Mouse (Mus musculus) hindbrain, embryonic 12.5 days (tissue): ENCODE results near the gene Kank3. TPM values are rescaled to one million over a fixed set of nuclear protein-coding genes. Genes with fewer than 3 reads are reported as not detected.

ENCODE experiments used
- ATAC-seq: fragments of 200-750 bp; cut with Nextera tagmentation; 2 replicates; pipeline ENCODE4 v1.8.0; 2017; ENCODE audit warnings: moderate TSS enrichment; ENCODE audit not compliant: low FRiP score
- H3K27ac ChIP-seq: fragments of 300-500 bp; sonication (generic); 2 replicates; pipeline ENCODE4 v1.5.1; 2016; ENCODE audit warnings: mild to moderate bottlenecking
- H3K27me3 ChIP-seq: fragments of 300-500 bp; sonication (generic); 2 replicates; pipeline ENCODE4 v1.6.1; 2016; ENCODE audit warnings: mild to moderate bottlenecking
- H3K36me3 ChIP-seq: fragments of 300-500 bp; sonication (generic); 2 replicates; pipeline ENCODE4 v1.6.1; 2016; ENCODE audit warnings: mild to moderate bottlenecking
- H3K4me1 ChIP-seq: fragments of 300-500 bp; sonication (generic); 2 replicates; pipeline ENCODE4 v1.6.1; 2016
- H3K4me2 ChIP-seq: fragments of 300-500 bp; sonication (generic); replicated peaks from 2 replicates; pipeline ENCODE4 v1.6.1; 2016; ENCODE audit warnings: mild to moderate bottlenecking
- H3K4me3 ChIP-seq: fragments of 300-500 bp; sonication (generic); 2 replicates; pipeline ENCODE4 v1.5.1; 2016; ENCODE audit warnings: mild to moderate bottlenecking
- H3K9ac ChIP-seq: fragments of 300-500 bp; sonication (generic); 2 replicates; pipeline ENCODE4 v1.6.1; 2016; ENCODE audit warnings: mild to moderate bottlenecking, moderate library complexity
- H3K9me3 ChIP-seq: fragments of 300-500 bp; sonication (generic); replicated peaks from 2 replicates; pipeline ENCODE4 v1.6.1; 2016; ENCODE audit warnings: mild to moderate bottlenecking
- WGBS: fragments of 180-500 bp; shearing (Covaris S2); methylation state at CpG from one replicate; pipeline ENCODE4 v1.1.7; 2016; 5-methylcytosine and 5-hydroxymethylcytosine counted together
- polyA plus RNA-seq: library from polyadenylated mRNA; unstranded; fragments of >200 nt; fragmentation: Nextera tagmentation; extraction: Ambion mirVana; gene quantifications from 2 replicates; pipeline ENCODE4 v1.2.1, GENCODE M21; 2016

Kank3 gene
- polyA plus RNA-seq, 1 experiment from 2014 or later: 31.4 TPM

- H3K27me3 ChIP-seq: no peaks in the 10 kb centered on the region
- no peak overlapping the region for H3K9ac ChIP-seq
- H3K27ac ChIP-seq: no peak overlapping the region
- no peaks in the 10 kb centered on the region for H3K9me3 ChIP-seq
- peaks cover 23% of the 10 kb centered on the region for H3K4me1 ChIP-seq
- H3K36me3 ChIP-seq: no peaks in the 10 kb centered on the region
- 30% methylated on average over 4 of the region's 4 CpGs for WGBS
- H3K4me2 ChIP-seq: peak overlapping the region; percentile 80
- 0 out of 2 replicates have a peak overlapping the region, but pooled peaks have one; percentile 44 for H3K4me3 ChIP-seq
- ATAC-seq: no peak
Observed at GRCm38 (mm10) chr17:33782067-33782466, 28.3 kb upstream of the Kank3 start.

- H3K27me3 ChIP-seq: no peaks in the 10 kb centered on the region
- H3K9ac ChIP-seq: no peak overlapping the region
- peaks cover 22% of the 10 kb centered on the region for H3K4me1 ChIP-seq
- H3K9me3 ChIP-seq: no peaks in the 10 kb centered on the region
- no peaks in the 10 kb centered on the region for H3K36me3 ChIP-seq
- H3K4me3 ChIP-seq: no peak overlapping the region
- H3K4me2 ChIP-seq: no peak overlapping the region
- ATAC-seq: no peak
- H3K27ac ChIP-seq: no peak overlapping the region
Observed at GRCm38 (mm10) chr17:33783408-33783807, 26.9 kb upstream of the Kank3 start.

DNA sequence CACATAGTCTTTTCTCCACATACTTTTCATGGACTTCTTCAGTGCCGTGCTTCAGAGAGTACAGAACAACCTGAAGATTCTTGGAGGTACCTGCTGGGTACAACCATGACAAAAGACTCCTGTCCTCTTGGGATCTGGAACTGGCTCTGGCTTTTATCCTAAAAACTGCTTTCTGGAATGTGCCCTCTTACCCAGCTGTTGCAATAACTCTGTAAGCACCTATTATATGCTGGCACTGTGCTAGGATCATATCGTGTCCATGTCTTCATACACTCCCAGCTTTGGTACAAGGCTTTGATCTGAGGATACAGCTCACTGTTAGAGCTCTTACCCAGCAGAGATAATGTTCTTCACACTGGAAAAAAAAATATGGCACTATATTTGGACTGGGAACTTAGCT, 25.4 kb upstream of the Kank3 start:
- Histone ChIP-seq H3K9me3 (no peaks in the 10 kb centered on the region), H3K4me2 (no peak overlapping the region), H3K36me3 (no peaks in the 10 kb centered on the region), H3K4me1 (peaks cover 12% of the 10 kb centered on the region; the same call in 1 of the 2 replicates), H3K27ac (no peak overlapping the region), H3K27me3 (no peaks in the 10 kb centered on the region), H3K9ac (no peak overlapping the region), H3K4me3 (no peak overlapping the region)
- ATAC-seq: no peak
- WGBS: 90% methylated on average over 2 of the region's 2 CpGs

GRCm38 (mm10) chr17:33786375-33786774, 23.9 kb upstream of the Kank3 start:
- H3K36me3 ChIP-seq: no peaks in the 10 kb centered on the region
- no peak for ATAC-seq
- no peaks in the 10 kb centered on the region for H3K27me3 ChIP-seq
- 83% methylated on average over 18 of the region's 18 CpGs for WGBS
- no peak overlapping the region for H3K4me2 ChIP-seq
- no peak overlapping the region for H3K27ac ChIP-seq
- H3K9ac ChIP-seq: no peak overlapping the region
- H3K4me3 ChIP-seq: no peak overlapping the region
- peaks cover 7% of the 10 kb centered on the region; the same call in 1 of the 2 replicates for H3K4me1 ChIP-seq
- H3K9me3 ChIP-seq: no peaks in the 10 kb centered on the region

GRCm38 (mm10) chr17:33788732-33789131, 21.6 kb upstream of the Kank3 start:
- no peak for ATAC-seq

DNA sequence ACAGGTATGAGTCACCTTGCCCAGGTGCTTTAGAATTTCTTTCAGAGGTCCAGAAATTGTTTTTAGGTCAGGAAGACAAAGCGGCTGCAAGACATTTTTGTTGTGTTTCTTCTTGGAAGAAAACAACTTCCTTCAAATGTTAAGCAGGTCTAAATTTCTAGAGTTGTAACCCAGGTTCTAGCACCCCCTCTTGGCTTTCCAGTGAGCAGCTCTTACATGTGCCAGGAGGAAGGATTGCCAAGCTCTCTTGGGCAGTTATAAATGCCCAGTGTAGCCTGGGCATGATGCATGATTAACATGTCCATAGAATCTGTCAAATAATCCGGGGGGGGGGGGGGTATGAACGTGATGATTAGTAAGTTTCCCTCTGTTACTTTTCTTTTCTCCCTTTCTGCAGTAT, 12.0 kb upstream of the Kank3 start:
- no peak overlapping the region for H3K4me2 ChIP-seq

More at GRCm38 (mm10) chr17:33788732-33789131, 21.6 kb upstream of the Kank3 start:
- Histone ChIP-seq H3K27ac (no peak overlapping the region), H3K4me3 (no peak overlapping the region), H3K9me3 (no peaks in the 10 kb centered on the region), H3K9ac (no peak overlapping the region), H3K27me3 (no peaks in the 10 kb centered on the region), H3K36me3 (no peaks in the 10 kb centered on the region), H3K4me1 (no peaks in the 10 kb centered on the region), H3K4me2 (no peak overlapping the region)
- 84% methylated on average over 4 of the region's 4 CpGs for WGBS

DNA sequence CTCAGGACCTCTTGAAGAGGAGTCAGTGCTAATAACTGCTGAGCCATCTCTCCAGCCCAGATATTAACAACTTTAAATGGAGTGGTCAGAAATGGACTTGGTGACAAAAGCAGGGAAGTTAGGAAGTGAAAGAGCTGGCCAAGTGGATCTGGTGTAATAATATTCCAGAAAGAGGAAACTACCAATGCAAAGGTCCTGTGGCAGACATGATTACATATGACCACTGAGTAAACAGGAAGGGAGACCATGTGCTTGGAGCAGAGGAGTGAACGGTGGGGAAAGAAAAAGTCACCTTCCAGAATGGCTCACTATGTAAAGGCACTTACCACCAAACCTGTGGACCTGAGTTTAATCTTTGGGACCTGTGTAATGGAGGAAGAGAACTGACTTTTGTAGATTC, 11.0 kb upstream of the Kank3 start:
- Histone ChIP-seq H3K9ac (no peak overlapping the region), H3K36me3 (no peaks in the 10 kb centered on the region), H3K4me3 (no peak overlapping the region), H3K9me3 (no peaks in the 10 kb centered on the region), H3K4me1 (no peaks in the 10 kb centered on the region), H3K27me3 (no peaks in the 10 kb centered on the region), H3K27ac (no peak overlapping the region), H3K4me2 (no peak overlapping the region)
- 79% methylated on average over 1 of the region's 1 CpGs for WGBS
- no peak for ATAC-seq

More for the DNA sequence above, 12.0 kb upstream of the Kank3 start:
- H3K4me1 ChIP-seq: no peaks in the 10 kb centered on the region
- no peak overlapping the region for H3K9ac ChIP-seq
- 52% methylated on average over 3 of the region's 3 CpGs for WGBS
- no peak for ATAC-seq
- H3K27me3 ChIP-seq: no peaks in the 10 kb centered on the region
- no peak overlapping the region for H3K4me3 ChIP-seq
- no peaks in the 10 kb centered on the region for H3K9me3 ChIP-seq
- no peak overlapping the region for H3K27ac ChIP-seq
- no peaks in the 10 kb centered on the region for H3K36me3 ChIP-seq

- no peak overlapping the region for H3K27ac ChIP-seq
- H3K9ac ChIP-seq: no peak overlapping the region
- H3K9me3 ChIP-seq: no peaks in the 10 kb centered on the region
- no peak overlapping the region for H3K4me2 ChIP-seq
- no peak for ATAC-seq
- H3K36me3 ChIP-seq: no peaks in the 10 kb centered on the region
- H3K4me3 ChIP-seq: no peak overlapping the region
- 2% methylated on average over 2 of the region's 2 CpGs for WGBS
- no peaks in the 10 kb centered on the region for H3K4me1 ChIP-seq
- H3K27me3 ChIP-seq: no peaks in the 10 kb centered on the region
Observed at GRCm38 (mm10) chr17:33802221-33802620, 8.1 kb upstream of the Kank3 start.

DNA sequence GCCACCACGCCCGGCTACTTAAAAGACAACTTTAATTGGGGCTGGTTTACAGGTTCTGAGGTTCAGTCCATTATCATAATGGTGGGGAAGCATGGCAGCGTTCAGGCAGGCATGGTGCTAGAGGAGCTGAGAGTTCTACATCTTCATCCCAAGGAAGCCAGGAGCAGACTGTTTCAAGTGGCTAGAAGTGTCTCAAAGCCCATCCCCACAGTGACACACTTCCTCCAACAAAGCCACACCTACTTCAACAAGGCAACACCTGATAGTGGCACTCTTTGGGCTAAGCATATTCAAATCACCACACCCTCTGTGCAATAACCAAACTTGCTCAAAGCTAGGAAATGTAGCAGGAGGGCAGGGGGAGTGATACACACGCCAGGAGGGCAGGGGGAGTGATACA, 6.1 kb upstream of the Kank3 start:
- Histone ChIP-seq H3K4me1 (no peaks in the 10 kb centered on the region), H3K9me3 (no peaks in the 10 kb centered on the region), H3K4me2 (no peak overlapping the region), H3K9ac (no peak overlapping the region), H3K27ac (no peak overlapping the region), H3K4me3 (no peak overlapping the region), H3K27me3 (no peaks in the 10 kb centered on the region), H3K36me3 (no peaks in the 10 kb centered on the region)
- 67% methylated on average over 4 of the region's 4 CpGs for WGBS
- no peak for ATAC-seq

DNA sequence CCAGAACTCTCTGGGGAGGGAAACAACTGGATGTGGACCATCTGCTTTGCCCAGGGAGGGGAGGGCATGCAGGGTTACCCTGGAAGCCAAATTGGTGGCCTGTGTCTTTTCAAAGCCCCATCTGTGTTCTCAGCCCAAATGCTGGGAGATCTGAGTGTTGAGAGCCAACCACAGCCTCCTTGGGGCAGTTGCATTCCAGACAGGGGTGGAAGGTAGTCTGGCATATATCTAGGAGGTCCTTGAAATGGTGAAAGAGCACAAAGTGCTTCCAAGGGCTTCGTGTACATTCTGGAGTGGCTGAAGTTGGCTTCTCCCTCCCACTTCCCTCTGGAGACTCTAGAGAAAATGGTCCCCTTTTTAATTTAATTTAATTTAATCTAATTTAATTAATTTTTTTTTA, 5.6 kb upstream of the Kank3 start:
- 68% methylated on average over 1 of the region's 1 CpGs for WGBS
- no peaks in the 10 kb centered on the region for H3K27me3 ChIP-seq
- no peaks in the 10 kb centered on the region for H3K4me1 ChIP-seq
- no peak overlapping the region for H3K27ac ChIP-seq
- H3K36me3 ChIP-seq: no peaks in the 10 kb centered on the region
- no peak for ATAC-seq
- H3K4me2 ChIP-seq: no peak overlapping the region
- H3K9ac ChIP-seq: no peak overlapping the region
- no peak overlapping the region for H3K4me3 ChIP-seq
- H3K9me3 ChIP-seq: no peaks in the 10 kb centered on the region

DNA sequence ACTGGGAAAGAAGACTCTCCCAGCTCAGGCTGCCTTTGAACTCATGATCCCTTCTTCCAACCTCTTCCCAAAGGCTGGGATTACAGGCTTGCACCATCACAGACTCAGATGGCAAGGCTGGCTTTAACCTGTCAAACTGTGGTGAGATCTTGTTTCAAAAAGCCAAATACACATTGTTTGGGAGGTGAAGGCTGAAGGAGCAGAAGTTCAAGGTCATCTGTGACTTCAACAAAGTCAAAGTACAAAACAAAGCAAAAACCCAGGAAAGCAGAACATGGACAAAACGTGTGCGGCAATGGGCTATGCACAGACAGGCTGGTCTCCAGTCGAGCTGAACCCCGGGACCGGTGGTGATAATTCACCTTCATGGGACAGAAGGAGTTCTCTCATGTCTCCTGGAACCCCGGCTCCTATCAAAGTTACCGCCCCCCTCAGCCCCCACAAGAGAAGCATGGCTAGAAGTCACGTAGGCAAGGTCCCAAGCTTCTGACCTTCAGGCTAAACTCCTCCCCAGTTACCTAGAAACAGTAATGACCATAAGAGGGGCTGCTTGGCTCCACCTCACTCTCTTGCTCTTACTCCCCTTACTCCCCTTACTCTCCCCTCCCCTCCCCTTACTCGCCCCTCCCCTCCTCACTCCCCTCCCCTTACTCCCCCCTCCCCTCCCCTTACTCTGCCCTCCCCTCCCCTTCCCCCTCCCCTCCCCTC, 3.0 kb upstream of the Kank3 start:
- Histone ChIP-seq H3K9me3 (no peaks in the 10 kb centered on the region), H3K4me3 (no peak overlapping the region), H3K27me3 (peaks cover 12% of the 10 kb centered on the region), H3K9ac (no peak overlapping the region), H3K36me3 (no peaks in the 10 kb centered on the region), H3K4me2 (no peak overlapping the region), H3K4me1 (no peaks in the 10 kb centered on the region; the same call in 1 of the 2 replicates), H3K27ac (no peak overlapping the region)
- no peak for ATAC-seq
- 60% methylated on average over 8 of the region's 9 CpGs for WGBS

- Histone ChIP-seq H3K27ac (no peak overlapping the region), H3K4me3 (no peak overlapping the region), H3K36me3 (no peaks in the 10 kb centered on the region), H3K9ac (no peak overlapping the region), H3K9me3 (no peaks in the 10 kb centered on the region), H3K27me3 (peaks cover 12% of the 10 kb centered on the region), H3K4me1 (no peaks in the 10 kb centered on the region; the same call in 1 of the 2 replicates), H3K4me2 (no peak overlapping the region)
- no peak for ATAC-seq
- 44% methylated on average over 10 of the region's 10 CpGs for WGBS
Observed at GRCm38 (mm10) chr17:33808192-33808591, 2.1 kb upstream of the Kank3 start.

DNA sequence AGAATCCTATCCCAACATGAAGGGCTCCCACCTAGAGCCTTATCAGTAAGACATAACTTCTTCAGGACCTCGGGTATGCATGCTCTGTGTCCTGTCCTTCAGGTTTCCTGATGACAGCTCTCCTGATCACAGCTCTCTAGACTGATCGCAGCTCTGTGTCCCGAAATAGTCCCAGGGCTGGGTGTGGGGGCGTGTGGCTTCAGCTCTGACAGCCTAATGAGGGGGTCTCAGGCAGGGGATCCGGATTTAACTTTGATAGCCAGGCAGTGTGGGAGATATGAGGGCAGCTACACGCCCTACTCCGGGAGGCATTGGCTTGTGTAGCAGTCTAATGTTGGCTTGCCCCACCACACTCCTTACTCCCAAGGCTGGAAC, 810 bp downstream of the Kank3 start:
- Histone ChIP-seq H3K27ac (no peak overlapping the region), H3K4me3 (peak overlapping the region; percentile 49), H3K36me3 (no peaks in the 10 kb centered on the region), H3K4me2 (peak overlapping the region; percentile 67), H3K27me3 (peaks cover 12% of the 10 kb centered on the region), H3K9ac (no peak overlapping the region), H3K9me3 (no peaks in the 10 kb centered on the region), H3K4me1 (no peaks in the 10 kb centered on the region; the same call in 1 of the 2 replicates)
- no peak for ATAC-seq
- 30% methylated on average over 7 of the region's 7 CpGs for WGBS
